Mouse (Mus musculus): Measurements from ENCODE around the gene Slc2a1.

Gene Slc2a1

GRCm38 (mm10) chr4:119108495-119109408 lies at the start of gene Slc2a1:
Gene Slc2a1 (plus strand): TSS chr4:119108711.
- peak; percentile 88 to 91 for DNase-seq

- no peak for DNase-seq
Measured at GRCm38 (mm10) chr4:119066791-119067190, 41.7 kb upstream of the Slc2a1 start.

DNA sequence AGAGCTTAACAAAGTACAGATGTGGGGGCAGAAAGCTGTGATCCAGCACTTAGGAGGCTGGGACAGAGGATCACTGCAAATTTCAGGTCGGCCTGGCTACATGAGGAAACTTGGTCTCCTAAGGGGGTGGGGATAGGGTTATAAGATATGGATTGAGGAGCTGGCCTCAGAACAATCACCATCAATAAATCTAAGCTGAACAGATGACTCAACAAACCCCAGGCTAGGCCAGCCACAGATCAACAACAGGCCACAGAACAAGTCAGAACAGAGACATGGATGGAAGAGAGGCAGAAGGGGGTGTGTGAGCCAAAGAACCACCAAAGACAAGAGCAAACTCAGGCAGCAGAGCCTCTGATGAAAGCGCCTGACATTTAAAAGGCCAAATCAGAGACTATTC lies 41.3 kb upstream of the Slc2a1 start:
- DNase-seq: no peak

- peak in 1 of 2 experiments; percentile 9 for DNase-seq
Measured at GRCm38 (mm10) chr4:119068918-119069317, 39.6 kb upstream of the Slc2a1 start.

DNA sequence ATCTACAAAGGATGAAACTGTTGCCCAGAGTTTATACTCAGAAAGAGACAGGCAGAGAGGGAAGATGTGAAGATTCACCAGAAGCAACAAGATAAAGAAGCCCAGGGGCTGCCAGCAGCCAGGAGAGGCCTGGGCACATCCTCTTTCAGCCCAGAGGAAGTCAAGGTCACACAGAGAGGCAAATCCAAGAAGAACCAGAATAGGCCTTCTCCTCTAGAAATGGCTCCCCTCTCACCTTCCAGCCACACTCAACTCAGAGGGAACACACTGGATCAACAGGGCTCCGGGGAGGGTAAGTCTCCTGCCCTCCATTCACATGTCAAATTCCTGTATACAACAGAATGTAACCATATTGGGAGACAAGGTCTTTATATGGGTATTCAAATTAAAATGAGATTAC lies 38.3 kb upstream of the Slc2a1 start:
- no peak for DNase-seq

- DNase-seq: no peak
Measured at GRCm38 (mm10) chr4:119070959-119071647, 37.4 kb upstream of the Slc2a1 start.

DNA sequence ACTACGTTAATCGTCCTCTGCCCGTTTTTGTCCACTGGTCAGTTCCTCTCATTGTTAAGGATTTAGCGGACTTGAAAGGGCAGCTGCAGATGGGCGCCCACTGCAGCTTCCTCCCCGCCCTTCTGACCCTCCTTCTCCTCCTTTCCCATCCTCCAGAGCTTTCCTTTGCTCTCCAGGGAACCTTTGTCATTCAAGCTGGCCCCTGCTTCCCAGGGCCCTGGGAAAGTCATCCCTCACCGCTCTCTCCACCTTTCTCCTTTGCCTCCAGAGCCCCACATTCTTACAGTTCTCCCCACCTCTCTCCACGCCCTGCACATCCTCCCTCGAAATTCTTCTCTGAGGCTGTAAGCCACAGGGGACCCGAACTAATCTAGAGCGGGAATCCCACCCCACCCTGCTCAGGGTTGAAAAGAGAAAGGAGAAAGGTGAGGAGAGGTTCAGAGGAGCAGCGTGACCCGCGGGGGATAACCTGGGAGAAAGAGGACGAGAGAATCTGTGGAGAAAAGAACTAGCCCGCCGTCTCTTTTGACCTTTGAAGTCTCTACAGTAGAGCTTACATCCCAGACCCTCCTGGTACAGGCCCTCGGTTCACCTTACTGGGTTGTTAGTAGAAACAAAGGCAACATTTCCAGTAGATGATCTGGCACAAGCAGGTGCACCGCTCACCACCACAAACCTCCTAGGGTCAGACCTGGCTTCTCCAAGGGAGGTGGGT lies 36.7 kb upstream of the Slc2a1 start:
- no peak for DNase-seq

DNA sequence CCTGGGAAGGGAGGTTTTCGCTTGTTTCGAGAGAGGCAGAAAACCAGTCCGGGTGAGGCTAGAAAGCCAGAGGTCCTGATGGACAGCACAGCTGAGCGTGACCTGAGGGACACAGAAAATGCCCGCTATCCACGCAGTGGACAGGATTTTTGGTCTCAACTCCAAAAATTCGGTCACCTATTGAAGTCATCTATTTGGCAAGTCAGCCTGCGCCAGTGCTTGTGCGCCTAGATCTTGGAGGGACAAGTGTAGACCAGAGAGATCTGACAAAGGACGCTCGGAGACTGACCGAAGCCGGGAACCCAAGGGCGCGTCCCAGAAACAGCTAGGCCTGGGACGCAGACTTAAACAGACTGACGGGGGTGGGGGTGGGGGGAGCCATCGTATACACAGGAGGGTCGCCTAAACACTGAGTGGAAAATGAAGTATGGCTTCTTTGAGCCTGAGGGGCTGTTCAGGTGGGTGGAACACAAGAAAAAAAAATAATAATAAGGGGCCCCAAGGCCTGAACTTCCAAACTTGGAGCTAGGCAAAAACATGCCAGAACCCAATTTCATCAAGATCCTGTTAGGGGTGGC lies 36.1 kb upstream of the Slc2a1 start:
- no peak for DNase-seq

DNA sequence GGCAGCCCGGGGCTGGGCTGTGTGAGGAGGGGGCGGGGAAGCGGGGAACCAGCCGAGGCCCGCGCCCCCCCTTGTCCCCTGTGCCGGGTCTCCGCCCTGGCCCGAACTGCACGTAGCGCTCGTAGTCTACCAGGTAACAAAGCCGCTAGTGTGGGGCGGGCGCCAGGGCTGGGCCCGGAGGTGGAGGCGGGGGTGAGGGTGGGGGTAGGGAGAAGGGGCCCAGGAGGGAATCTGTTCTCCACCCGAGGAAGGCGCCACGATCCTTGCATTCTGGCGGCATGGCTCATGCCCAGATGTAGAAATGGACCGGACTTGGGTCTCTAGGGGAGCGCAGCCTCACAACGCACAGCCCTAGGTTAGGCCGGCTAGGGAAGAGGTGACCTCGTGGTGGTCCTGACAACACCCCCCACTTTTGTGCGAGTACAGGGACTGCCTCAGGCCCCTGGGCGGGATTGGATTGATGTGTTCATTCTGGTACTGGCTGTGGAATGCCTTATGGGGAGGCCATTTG lies 35.5 kb upstream of the Slc2a1 start:
- DNase-seq: no peak

DNA sequence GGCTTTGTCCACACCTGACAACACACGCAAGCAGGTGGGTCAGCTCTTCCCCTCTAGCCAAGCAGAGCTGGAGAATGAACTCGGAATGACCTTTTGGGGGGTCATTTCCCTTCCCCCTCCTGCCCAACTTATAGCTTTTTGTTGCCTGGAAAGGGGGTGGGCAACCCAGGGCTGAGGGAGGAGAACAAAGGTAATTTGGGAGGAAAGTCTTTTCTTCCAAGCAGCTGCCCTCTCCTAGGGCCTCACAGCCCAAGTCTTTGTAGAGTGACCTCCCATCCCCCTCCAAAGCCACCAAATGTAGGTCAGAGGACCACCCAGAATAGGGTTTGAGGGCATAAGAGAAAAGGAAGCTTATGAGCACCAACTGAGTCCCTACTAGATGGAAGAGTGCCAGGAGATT lies 34.9 kb upstream of the Slc2a1 start:
- no peak for DNase-seq

DNA sequence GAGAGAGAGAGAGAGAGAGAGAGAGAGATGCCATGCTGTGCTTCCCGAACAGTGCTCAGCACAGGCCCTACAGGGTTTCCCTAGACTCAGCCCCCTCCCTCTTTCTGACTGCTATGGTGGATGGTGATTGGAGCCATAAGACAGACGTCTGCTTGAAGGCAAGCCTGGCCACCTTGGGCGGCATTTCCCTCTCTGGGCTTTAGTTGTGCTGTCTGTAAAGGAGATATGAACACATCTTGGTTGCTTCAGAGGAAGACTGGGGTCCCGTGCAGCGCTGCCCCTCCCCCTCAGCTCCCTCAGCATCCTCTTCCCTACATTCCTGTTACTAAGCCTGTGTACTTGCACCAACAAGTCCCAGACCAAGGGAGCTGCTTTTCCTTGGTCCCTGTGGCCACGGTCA lies 33.9 kb upstream of the Slc2a1 start:
- DNase-seq: no peak

- no peak for DNase-seq
Measured at GRCm38 (mm10) chr4:119075273-119075672, 33.2 kb upstream of the Slc2a1 start.

DNA sequence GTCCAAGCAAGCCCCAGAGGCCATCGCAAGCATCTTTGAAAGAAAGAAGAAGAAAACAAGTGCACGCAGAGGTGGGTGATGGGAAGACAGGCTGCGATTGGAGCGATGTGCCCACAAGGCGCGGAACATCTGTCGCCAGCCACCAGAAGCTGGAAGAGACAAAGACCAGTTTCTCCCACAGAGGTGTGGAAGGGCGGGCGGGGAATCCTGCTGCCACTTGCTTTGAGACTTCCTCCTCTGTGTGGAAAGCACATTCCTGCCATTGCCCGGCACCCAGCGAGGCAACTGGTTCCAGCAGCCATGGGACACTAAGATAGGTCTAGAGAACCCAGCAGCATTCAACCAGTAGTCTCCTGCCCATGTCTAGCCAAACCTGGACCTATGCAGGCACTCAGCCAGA lies 32.2 kb upstream of the Slc2a1 start:
- no peak for DNase-seq

- no peak for DNase-seq
Measured at GRCm38 (mm10) chr4:119077084-119077682, 31.3 kb upstream of the Slc2a1 start.

GRCm38 (mm10) chr4:119079928-119080327 lies 28.6 kb upstream of the Slc2a1 start:
- no peak for DNase-seq

DNA sequence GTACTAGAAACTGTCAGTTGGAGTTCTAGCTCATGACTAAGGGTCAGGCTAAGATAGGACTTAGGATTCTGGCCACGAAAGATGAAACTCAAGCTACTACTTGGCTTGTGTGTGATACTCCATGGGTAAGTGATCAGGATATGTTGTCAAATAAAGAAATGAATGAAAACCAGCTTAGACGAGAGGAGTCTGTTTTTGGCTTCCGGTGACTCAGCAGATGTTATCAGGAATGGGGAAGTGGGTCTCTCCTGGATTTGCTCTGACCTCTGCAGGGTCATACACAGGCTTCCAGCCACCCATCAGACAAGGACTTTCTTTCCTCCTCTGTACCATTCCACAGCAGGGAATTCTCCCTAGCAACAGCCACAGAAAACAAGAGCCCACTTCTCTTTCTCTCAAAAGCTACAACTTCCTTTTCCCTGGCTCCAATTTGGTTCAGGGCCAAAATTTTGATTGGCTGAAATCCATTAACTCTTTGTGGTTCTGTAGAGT lies 25.7 kb upstream of the Slc2a1 start:
- DNase-seq: no peak

DNA sequence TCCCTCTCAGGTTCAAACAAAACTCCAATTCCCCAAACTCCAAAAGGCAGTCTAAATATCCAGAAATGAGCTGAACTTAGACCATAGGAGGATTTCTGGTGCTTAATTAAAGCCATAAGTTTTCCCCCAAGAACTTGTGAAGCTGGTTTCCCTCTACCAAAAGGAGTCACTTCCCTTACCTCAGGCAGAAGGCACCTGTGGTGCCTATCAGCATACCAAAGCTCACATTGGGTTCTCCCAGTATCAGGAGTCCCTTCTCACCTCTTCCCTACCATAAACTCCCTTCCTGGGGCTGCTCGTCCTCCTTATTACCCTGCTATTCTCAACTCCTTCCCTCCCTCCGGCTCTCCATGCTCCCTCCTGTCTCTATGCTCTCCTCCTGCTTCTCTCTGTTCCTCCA lies 20.1 kb upstream of the Slc2a1 start:
- no peak for DNase-seq

DNA sequence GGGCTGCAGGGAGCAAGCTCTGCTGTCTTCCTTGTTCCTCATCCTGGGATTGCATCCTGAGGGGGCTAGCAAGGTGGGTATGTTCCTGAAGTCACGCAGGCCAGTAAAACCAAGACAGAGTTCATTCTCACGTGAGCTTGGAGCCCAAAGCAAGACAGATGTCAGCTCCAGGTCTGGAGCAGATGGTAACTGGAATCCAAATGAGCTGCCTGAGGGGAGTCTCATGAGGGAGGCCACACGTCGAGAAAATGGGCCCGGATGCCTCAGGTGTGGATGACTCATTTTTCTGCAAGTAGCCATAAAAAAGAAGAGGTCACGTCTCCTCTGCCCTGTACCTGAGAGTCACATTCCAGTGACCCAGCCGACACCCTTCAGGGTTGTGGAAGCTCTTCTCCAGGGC lies 14.6 kb upstream of the Slc2a1 start:
- DNase-seq: no peak

- no peak for DNase-seq
Measured at GRCm38 (mm10) chr4:119094987-119095386, 13.5 kb upstream of the Slc2a1 start.

DNA sequence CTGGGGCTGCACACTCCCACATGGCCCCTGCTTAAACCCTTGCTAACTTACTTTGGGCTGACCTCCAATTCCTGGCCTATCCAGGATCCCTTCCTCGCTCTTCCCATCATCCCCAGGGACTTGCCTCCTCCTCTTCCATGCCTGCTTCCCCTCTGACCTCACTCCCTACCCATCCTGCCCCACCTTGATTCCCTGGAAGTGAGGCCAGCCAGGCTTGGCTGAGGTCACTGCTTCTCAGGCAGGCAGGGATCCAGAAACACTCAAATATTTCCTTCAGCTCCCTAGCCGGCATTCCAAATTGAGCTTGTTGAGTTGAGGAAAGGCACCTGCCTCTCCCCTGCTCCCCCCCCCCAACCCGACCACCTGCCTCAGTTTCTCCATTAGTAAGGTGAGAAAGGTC lies 12.1 kb upstream of the Slc2a1 start:
- DNase-seq: no peak

GRCm38 (mm10) chr4:119097421-119097820 lies 11.1 kb upstream of the Slc2a1 start:
- DNase-seq: no peak

Measured in thymus, postnatal 36 days (tissue).